Mouse (Mus musculus) heart, embryonic 11.5 days (tissue): ENCODE measurements at regions not wholly inside any gene's neighbourhood (a gene's known extent, or its start where the extent isn't known, plus 50 kb on each side); places are given as distances from the start of the nearest gene placed in this dataset.

Source experiments
- ATAC-seq: fragments of 200-750 bp; cut with Nextera tagmentation; replicated peaks from 2 replicates; pipeline ENCODE4 v1.8.0; 2017; ENCODE audit warnings: moderate library complexity; ENCODE audit not compliant: insufficient number of reproducible peaks, low FRiP score, low TSS enrichment
- H3K27ac ChIP-seq: fragments of 300-500 bp; sonication (generic); 2 replicates; pipeline ENCODE4 v1.5.1; 2014; ENCODE audit warnings: mild to moderate bottlenecking, low read depth, low read length
- H3K27me3 ChIP-seq: fragments of 300-500 bp; sonication (generic); 2 replicates; pipeline ENCODE4 v1.6.1; 2014; ENCODE audit warnings: mild to moderate bottlenecking, low read length, mixed read lengths; ENCODE audit not compliant: control insufficient read depth, insufficient read depth
- H3K36me3 ChIP-seq: fragments of 300-500 bp; sonication (generic); 2 replicates; pipeline ENCODE4 v1.6.1; 2014; ENCODE audit warnings: mild to moderate bottlenecking, low read length, moderate library complexity, mixed read lengths; ENCODE audit not compliant: control insufficient read depth, insufficient read depth
- H3K4me1 ChIP-seq: fragments of 300-500 bp; sonication (generic); 2 replicates; pipeline ENCODE4 v1.6.1; 2014; ENCODE audit warnings: low read length; ENCODE audit not compliant: control insufficient read depth, insufficient read depth
- H3K4me2 ChIP-seq: fragments of 300-500 bp; sonication (generic); 2 replicates; pipeline ENCODE4 v1.6.1; 2014; ENCODE audit warnings: mild to moderate bottlenecking, moderate library complexity
- H3K4me3 ChIP-seq: fragments of 300-500 bp; sonication (generic); 2 replicates; pipeline ENCODE4 v1.5.1; 2014; ENCODE audit warnings: low read depth, low read length
- H3K9ac ChIP-seq: fragments of 300-500 bp; sonication (generic); 2 replicates; pipeline ENCODE4 v1.6.1; 2014; ENCODE audit warnings: mild to moderate bottlenecking, low read depth, low read length, moderate library complexity
- H3K9me3 ChIP-seq: fragments of 300-500 bp; sonication (generic); replicated peaks from 2 replicates; pipeline ENCODE4 v1.6.1; 2016; ENCODE audit warnings: low read length; ENCODE audit not compliant: control insufficient read depth
- WGBS: fragments of 180-500 bp; shearing (Covaris S2); extraction: QIAGEN DNeasy Blood & Tissue Kit; methylation state at CpG from one replicate; pipeline ENCODE4 v1.1.7; 2014; ENCODE audit not compliant: insufficient replicate concordance; 5-methylcytosine and 5-hydroxymethylcytosine counted together

GRCm38 (mm10) chr14:24778748-24779630, 292.1 kb downstream of the Rps24 start:
- Histone ChIP-seq H3K4me2 (peak overlapping the region; percentile 67), H3K4me1 (0 out of 2 replicates have a peak, but pooled peaks cover 7% of the 10 kb centered on the region), H3K27ac (peak overlapping the region; percentile 90), H3K9ac (peak overlapping the region; percentile 75), H3K36me3 (no peaks in the 10 kb centered on the region), H3K9me3 (no peaks in the 10 kb centered on the region), H3K4me3 (peak overlapping the region; percentile 39), H3K27me3 (no peaks in the 10 kb centered on the region)
- ATAC-seq: peak; percentile 92
- 1% methylated on average over 31 of the region's 39 CpGs for WGBS

DNA sequence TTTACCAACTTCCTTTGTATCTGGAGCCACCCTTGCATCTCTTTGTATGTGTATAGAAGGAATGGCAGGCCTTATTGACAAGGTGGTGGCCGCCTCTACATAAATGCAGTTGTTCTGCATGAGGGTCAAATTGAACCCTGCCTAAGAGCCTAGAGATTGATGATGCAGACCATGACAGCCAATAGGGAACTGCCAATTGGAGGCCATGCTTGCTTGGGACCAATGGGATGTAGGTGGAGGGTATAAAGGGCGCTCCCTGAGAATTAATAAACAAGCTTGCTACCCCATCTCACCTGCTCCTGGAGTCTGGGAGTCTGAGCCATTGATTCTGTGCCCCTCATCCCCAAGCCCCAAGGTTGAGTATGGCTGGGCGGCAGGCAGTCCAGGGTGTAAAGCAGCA, 294.7 kb downstream of the Rps24 start:
- H3K9me3 ChIP-seq: no peaks in the 10 kb centered on the region
- ATAC-seq: no peak
- no peak overlapping the region for H3K27ac ChIP-seq
- WGBS: 77% methylated on average over 3 of the region's 3 CpGs
- H3K4me2 ChIP-seq: no peak overlapping the region
- 0 out of 2 replicates have a peak, but pooled peaks cover 9% of the 10 kb centered on the region for H3K4me1 ChIP-seq
- no peak overlapping the region for H3K9ac ChIP-seq
- H3K27me3 ChIP-seq: no peaks in the 10 kb centered on the region
- H3K4me3 ChIP-seq: no peak overlapping the region
- H3K36me3 ChIP-seq: no peaks in the 10 kb centered on the region

DNA sequence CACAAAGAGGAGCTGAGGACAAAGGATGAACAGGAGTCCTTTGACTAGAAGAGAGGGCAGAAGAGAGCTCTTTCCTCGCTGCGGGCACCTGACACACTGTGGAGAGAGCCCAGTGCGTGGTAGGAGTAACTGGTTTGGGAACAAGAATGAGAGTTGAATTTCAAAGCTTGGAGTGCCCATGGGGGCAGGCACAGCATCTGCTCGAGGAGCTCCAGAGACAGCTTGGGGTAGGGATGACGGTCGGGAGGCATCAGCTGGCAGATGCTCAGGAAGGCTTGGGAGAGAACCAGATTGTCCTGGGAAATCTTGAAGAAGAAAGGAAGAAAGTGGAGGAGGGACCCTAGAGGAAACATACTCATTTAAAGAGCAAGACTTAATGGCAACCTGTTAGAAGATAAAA, 297.0 kb downstream of the Rps24 start:
- Histone ChIP-seq H3K4me2 (no peak overlapping the region), H3K9me3 (no peaks in the 10 kb centered on the region), H3K9ac (no peak overlapping the region), H3K27me3 (no peaks in the 10 kb centered on the region), H3K4me1 (0 out of 2 replicates have a peak, but pooled peaks cover 9% of the 10 kb centered on the region), H3K27ac (no peak overlapping the region), H3K36me3 (no peaks in the 10 kb centered on the region), H3K4me3 (no peak overlapping the region)
- no peak for ATAC-seq
- WGBS: 68% methylated on average over 6 of the region's 6 CpGs

DNA sequence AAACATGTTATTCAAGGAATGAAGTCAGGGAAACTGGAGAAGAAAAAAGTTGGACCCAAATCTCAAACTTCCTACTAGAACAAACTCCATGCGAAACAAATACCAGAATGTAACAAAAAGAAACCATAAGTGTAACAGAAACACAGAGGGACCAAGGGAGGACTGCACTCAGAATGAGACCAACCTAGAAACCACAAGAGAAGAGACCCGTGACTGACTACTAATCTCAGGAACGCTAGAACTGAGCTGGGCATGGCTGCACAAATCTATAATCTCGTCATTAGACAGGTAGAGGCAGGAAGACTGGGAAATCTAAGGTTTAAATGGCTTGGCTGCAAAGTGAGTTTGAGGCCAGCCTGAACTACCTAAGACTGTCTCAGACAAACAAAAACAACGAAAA, 298.5 kb downstream of the Rps24 start:
- no peak overlapping the region for H3K4me3 ChIP-seq
- H3K9ac ChIP-seq: no peak overlapping the region
- 76% methylated on average over 5 of the region's 5 CpGs for WGBS

DNA sequence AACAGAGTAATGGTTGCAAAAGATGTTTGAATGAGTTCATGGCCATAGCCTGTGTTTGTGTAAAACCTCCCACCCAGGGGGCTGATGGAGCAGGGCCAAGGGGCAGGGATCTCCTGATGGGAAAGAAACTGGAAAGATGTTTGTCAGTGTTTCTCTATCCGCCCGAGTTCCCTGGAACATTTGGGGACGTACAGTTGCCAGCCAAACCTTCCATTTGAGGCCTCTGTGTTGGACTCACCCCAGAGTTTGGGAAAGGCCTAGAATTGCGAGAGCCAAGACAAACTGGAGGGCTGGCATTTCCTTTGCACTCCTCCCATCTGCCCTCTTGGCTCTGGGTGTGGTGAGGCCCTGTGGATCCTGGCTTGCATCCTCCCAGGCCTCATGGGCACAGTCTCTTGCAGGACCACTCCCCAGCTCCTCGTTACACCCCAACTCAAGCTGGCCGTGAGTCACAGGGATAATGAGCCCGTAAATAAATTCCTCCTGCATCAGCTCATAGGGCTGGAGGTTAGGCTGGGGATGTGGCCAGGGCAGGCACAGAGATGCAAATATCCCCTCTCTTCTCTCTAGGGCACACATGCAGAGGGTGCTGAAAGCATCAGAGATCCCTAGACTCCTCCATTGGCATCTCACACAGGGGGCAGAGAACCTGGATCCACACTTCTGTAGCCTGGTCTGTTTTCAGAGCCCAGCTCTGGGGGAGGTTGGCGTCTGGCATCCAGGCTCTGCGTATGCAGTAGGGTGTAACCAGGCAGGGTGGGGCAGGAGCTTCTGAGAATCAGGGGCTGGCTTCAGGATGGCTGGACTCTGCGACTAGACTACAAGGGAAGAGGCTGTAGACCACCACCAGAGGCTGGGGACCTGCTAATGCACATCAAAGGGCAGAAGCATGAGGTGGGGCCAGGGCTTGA, 306.7 kb downstream of the Rps24 start:
- H3K27me3 ChIP-seq: no peaks in the 10 kb centered on the region
- H3K36me3 ChIP-seq: no peaks in the 10 kb centered on the region
- H3K9me3 ChIP-seq: no peaks in the 10 kb centered on the region
- no peak overlapping the region for H3K27ac ChIP-seq
- no peak overlapping the region for H3K9ac ChIP-seq
- H3K4me2 ChIP-seq: no peak overlapping the region
- H3K4me1 ChIP-seq: no peaks in the 10 kb centered on the region
- no peak for ATAC-seq
- 66% methylated on average over 10 of the region's 10 CpGs for WGBS
- H3K4me3 ChIP-seq: no peak overlapping the region

More for the DNA sequence above, 298.5 kb downstream of the Rps24 start:
- Histone ChIP-seq H3K27ac (no peak overlapping the region), H3K4me2 (no peak overlapping the region), H3K4me1 (0 out of 2 replicates have a peak, but pooled peaks cover 3% of the 10 kb centered on the region), H3K27me3 (no peaks in the 10 kb centered on the region), H3K36me3 (no peaks in the 10 kb centered on the region), H3K9me3 (no peaks in the 10 kb centered on the region)
- no peak for ATAC-seq

DNA sequence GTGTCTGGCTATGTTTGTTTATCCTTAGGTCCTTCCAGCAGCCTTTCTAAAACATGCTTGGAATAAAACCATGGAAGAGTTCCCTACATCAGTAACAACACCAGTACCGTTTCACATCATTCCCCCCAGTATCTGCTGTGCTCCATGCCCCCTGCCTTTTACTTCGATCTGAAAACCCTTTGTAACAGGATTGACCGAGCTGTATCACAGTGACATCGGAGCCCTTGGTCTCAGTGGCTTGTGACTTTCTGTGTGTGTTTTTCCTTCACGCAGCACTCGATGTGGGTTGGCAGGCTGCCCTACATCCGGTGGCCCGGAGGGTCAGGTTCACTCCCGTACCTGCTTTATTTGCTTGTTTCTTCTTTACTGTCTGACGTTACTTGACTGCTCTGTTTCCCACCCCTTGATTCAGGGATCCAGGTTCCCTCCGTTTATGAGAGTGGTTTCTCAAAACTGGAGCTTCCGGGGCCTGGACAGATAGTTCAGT, 307.5 kb downstream of the Rps24 start:
- Histone ChIP-seq H3K27ac (no peak overlapping the region), H3K4me1 (no peaks in the 10 kb centered on the region), H3K4me3 (no peak overlapping the region), H3K36me3 (no peaks in the 10 kb centered on the region), H3K27me3 (no peaks in the 10 kb centered on the region), H3K9me3 (no peaks in the 10 kb centered on the region), H3K9ac (no peak overlapping the region), H3K4me2 (no peak overlapping the region)
- ATAC-seq: no peak
- WGBS: 64% methylated on average over 12 of the region's 12 CpGs

DNA sequence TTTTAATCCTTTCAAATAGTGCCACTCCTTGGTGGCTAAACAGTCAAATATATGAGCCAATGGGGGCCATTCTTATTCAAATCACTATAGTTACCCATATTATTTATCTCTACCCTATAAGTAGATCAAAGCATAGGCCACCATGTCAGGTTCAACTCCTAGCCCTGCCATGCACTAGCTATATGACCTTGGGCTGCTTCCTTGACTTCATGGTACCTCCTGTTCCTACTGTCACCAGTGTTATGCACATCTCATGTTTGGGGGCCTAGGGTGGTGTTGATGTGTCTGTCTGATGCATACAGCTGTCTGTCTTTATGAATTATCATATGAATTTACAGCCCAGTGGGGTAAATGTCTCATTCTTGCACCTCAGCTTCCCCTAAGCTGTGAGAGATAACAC, 310.6 kb downstream of the Rps24 start:
- no peaks in the 10 kb centered on the region for H3K9me3 ChIP-seq
- no peak overlapping the region for H3K9ac ChIP-seq
- no peak for ATAC-seq
- no peaks in the 10 kb centered on the region for H3K27me3 ChIP-seq
- H3K4me3 ChIP-seq: no peak overlapping the region
- no peak overlapping the region for H3K4me2 ChIP-seq
- H3K36me3 ChIP-seq: no peaks in the 10 kb centered on the region
- H3K27ac ChIP-seq: no peak overlapping the region
- H3K4me1 ChIP-seq: no peaks in the 10 kb centered on the region

DNA sequence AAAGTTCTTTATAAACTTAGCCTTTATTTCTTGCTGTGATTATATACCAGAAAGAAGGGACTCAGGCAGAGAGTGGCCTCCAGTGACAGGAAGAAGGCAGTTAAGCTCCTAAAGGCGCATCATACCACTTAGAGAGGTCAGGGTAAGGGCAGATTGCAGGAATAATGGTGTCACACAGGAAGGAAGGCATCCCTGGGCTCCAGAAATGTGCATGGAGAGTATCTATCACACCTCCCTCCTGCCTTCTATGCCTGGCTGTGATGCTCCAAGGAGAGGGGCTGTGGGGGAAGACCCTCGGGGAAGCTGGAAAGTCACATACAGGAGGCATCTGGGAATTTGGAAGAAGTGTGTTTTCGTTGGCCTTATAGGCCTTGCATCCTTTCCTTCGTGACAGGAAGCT, 311.1 kb downstream of the Rps24 start:
- no peak overlapping the region for H3K27ac ChIP-seq
- H3K9me3 ChIP-seq: no peaks in the 10 kb centered on the region
- ATAC-seq: no peak
- no peak overlapping the region for H3K9ac ChIP-seq
- H3K27me3 ChIP-seq: no peaks in the 10 kb centered on the region
- WGBS: 47% methylated on average over 4 of the region's 4 CpGs
- no peaks in the 10 kb centered on the region for H3K36me3 ChIP-seq
- H3K4me2 ChIP-seq: no peak overlapping the region
- H3K4me3 ChIP-seq: no peak overlapping the region
- no peaks in the 10 kb centered on the region for H3K4me1 ChIP-seq
